Mouse (Mus musculus): ENCODE data around the gene Gm15517. TPM values are rescaled to one million over a fixed set of nuclear protein-coding genes. Genes with fewer than 3 reads are reported as not detected.

Gm15517 gene
- total RNA-seq (2023): not detected

GRCm38 (mm10) chr7:44261147-44261546 is at the start of gene Gm15517:
Gene Gm15517, plus strand, starts transcription at chr7:44261447.

GRCm38 (mm10) chr7:44215645-44216044 is 45.6 kb upstream of the Gm15517 start, which contains the start of gene Klk1b5:
Gene Klk1b5, plus strand, starts transcription at chr7:44215945.

GRCm38 (mm10) chr7:44225076-44225475 is 36.2 kb upstream of the Gm15517 start, which contains the start of gene Klk1:
Gene Klk1, plus strand, starts transcription at chr7:44225360.

GRCm38 (mm10) chr7:44235909-44236308 is 25.3 kb upstream of the Gm15517 start, which contains the start of gene Gm36864:
Gene Gm36864, plus strand, starts transcription at chr7:44236177.

GRCm38 (mm10) chr7:44246055-44246983 is 14.9 kb upstream of the Gm15517 start, which contains the start of the genes 1700028J19Rik and 2410002F23Rik:
Gene 1700028J19Rik, minus strand, starts transcription at chr7:44246695.
Gene 2410002F23Rik, plus strand, starts transcription at chr7:44246722.

GRCm38 (mm10) chr7:44257278-44257677 is 4.0 kb upstream of the Gm15517 start, which contains the start of gene Acp4:
Gene Acp4, minus strand, starts transcription at chr7:44257378.

GRCm38 (mm10) chr7:44306516-44307240 is 45.4 kb downstream of the Gm15517 start, which contains the start of gene Clec11a:
Gene Clec11a, minus strand, starts transcription at chr7:44306902.

GRCm38 (mm10) chr7:44309475-44310284 is 48.4 kb downstream of the Gm15517 start, which contains the start of gene Shank1:
Gene Shank1, plus strand, starts transcription at chr7:44310253.

Other genes starting within 250 kb of the Gm15517 start
- not detected for gene Klk1b26, start 249.3 kb upstream of the Gm15517 start, total RNA-seq (2023)
- gene Klk1b27, start 209.2 kb upstream of the Gm15517 start, total RNA-seq (2023): not detected
- gene Klk1b21, start 159.1 kb upstream of the Gm15517 start, total RNA-seq (2023): not detected
- not detected for gene Klk1b22, start 148.8 kb upstream of the Gm15517 start, total RNA-seq (2023)
- not detected for gene Klk1b16, start 124.7 kb upstream of the Gm15517 start, total RNA-seq (2023)
- gene Klk1b24, start 73.2 kb upstream of the Gm15517 start, total RNA-seq (2023): not detected
- gene Klk1b3, start 63.3 kb upstream of the Gm15517 start, total RNA-seq (2023): not detected
- not detected for gene Klk1b4, start 54.0 kb upstream of the Gm15517 start, total RNA-seq (2023)
- not detected for gene Klk1b5, start 45.5 kb upstream of the Gm15517 start, total RNA-seq (2023)
- gene Klk1, start 36.1 kb upstream of the Gm15517 start, total RNA-seq (2023): not detected
- not detected for gene Gm36864, start 25.3 kb upstream of the Gm15517 start, total RNA-seq (2023)
- gene 1700028J19Rik, start 14.8 kb upstream of the Gm15517 start, total RNA-seq (2023): 1 to 10 TPM; 1.8 to 2.2 TPM
- gene 2410002F23Rik, start 14.7 kb upstream of the Gm15517 start, total RNA-seq (2023): 100 to 1,000 TPM; 154 to 171 TPM
- not detected for gene Acp4, start 4.1 kb upstream of the Gm15517 start, total RNA-seq (2023)
- 1 to 10 TPM; 1.2 to 1.7 TPM for gene Clec11a, start 45.5 kb downstream of the Gm15517 start, total RNA-seq (2023)
- 10 to 100 TPM; 38.5 to 52.4 TPM for gene Shank1, start 48.8 kb downstream of the Gm15517 start, total RNA-seq (2023)
- gene Syt3, start 122.7 kb downstream of the Gm15517 start, total RNA-seq (2023): not detected
- gene 1700008O03Rik, start 124.4 kb downstream of the Gm15517 start, total RNA-seq (2023): 1 to 10 TPM in 1 of 2 experiments, not detected in 1; 1.1 TPM
- gene Lrrc4b, start 167.6 kb downstream of the Gm15517 start, total RNA-seq (2023): not detected
- not detected for gene Aspdh, start 203.9 kb downstream of the Gm15517 start, total RNA-seq (2023)
- 10 to 100 TPM; 57.1 to 67.4 TPM for gene Josd2, start 206.5 kb downstream of the Gm15517 start, total RNA-seq (2023)
- 10 to 100 TPM; 76.4 to 79.9 TPM for gene Emc10, start 235.1 kb downstream of the Gm15517 start, total RNA-seq (2023)
- 10 to 100 TPM; 12.0 to 15.5 TPM for gene Fam71e1, start 235.1 kb downstream of the Gm15517 start, total RNA-seq (2023)